Mouse (Mus musculus): ENCODE data around the gene Selp. TPM values are rescaled to one million over a fixed set of nuclear protein-coding genes. Genes with fewer than 3 reads are reported as not detected.

Gene Selp
- total RNA-seq, 2 experiments from 2014 or later, result 0.81 to 1.5 TPM

GRCm38 (mm10) chr1:164117869-164118268 lies 2.8 kb downstream of the Selp start:
- no peak for DNase-seq (ENCODE audit: low spot score in 2 of 2)

GRCm38 (mm10) chr1:164119892-164120776 lies 5.1 kb downstream of the Selp start:
- DNase-seq (ENCODE audit: low spot score in 2 of 2), result no peak

GRCm38 (mm10) chr1:164120777-164121158 lies 5.7 kb downstream of the Selp start:
- DNase-seq (ENCODE audit: low spot score in 2 of 2), result no peak

- DNase-seq (ENCODE audit: low spot score in 2 of 2), result no peak
Observed at GRCm38 (mm10) chr1:164123836-164124235, 8.8 kb downstream of the Selp start.

- no peak for DNase-seq (ENCODE audit: low spot score in 2 of 2)
Observed at GRCm38 (mm10) chr1:164130013-164130412, 14.9 kb downstream of the Selp start.

GRCm38 (mm10) chr1:164132609-164133008 lies 17.5 kb downstream of the Selp start:
- DNase-seq (ENCODE audit: low spot score in 2 of 2), result no peak

GRCm38 (mm10) chr1:164134101-164134500 lies 19.0 kb downstream of the Selp start:
- DNase-seq (ENCODE audit: low spot score in 2 of 2), result no peak

GRCm38 (mm10) chr1:164135360-164135759 lies 20.3 kb downstream of the Selp start:
- DNase-seq (ENCODE audit: low spot score in 2 of 2), result no peak

GRCm38 (mm10) chr1:164135960-164136359 lies 20.9 kb downstream of the Selp start:
- no peak for DNase-seq (ENCODE audit: low spot score in 2 of 2)

GRCm38 (mm10) chr1:164136636-164137035 lies 21.6 kb downstream of the Selp start:
- no peak for DNase-seq (ENCODE audit: low spot score in 2 of 2)

- DNase-seq (ENCODE audit: low spot score in 2 of 2), result peak; percentile 55 to 73
Observed at GRCm38 (mm10) chr1:164138365-164139130, 23.5 kb downstream of the Selp start.

GRCm38 (mm10) chr1:164139464-164139863 lies 24.4 kb downstream of the Selp start:
- DNase-seq (ENCODE audit: low spot score in 2 of 2), result no peak

- no peak for DNase-seq (ENCODE audit: low spot score in 2 of 2)
Observed at GRCm38 (mm10) chr1:164149083-164149482, 34.0 kb downstream of the Selp start.

GRCm38 (mm10) chr1:164151387-164152088 lies 36.5 kb downstream of the Selp start, which contains the start of gene F5:
Gene F5, plus strand, starts transcription at chr1:164151838.
- DNase-seq (ENCODE audit: low spot score in 2 of 2), result no peak

- no peak for DNase-seq (ENCODE audit: low spot score in 2 of 2)
Observed at GRCm38 (mm10) chr1:164152836-164153235, 37.8 kb downstream of the Selp start.

- no peak for DNase-seq (ENCODE audit: low spot score in 2 of 2)
Observed at GRCm38 (mm10) chr1:164154983-164155382, 39.9 kb downstream of the Selp start.

- no peak for DNase-seq (ENCODE audit: low spot score in 2 of 2)
Observed at GRCm38 (mm10) chr1:164158571-164158970, 43.5 kb downstream of the Selp start.

- no peak for DNase-seq (ENCODE audit: low spot score in 2 of 2)
Observed at GRCm38 (mm10) chr1:164159781-164160180, 44.7 kb downstream of the Selp start.

- no peak for DNase-seq (ENCODE audit: low spot score in 2 of 2)
Observed at GRCm38 (mm10) chr1:164162745-164163144, 47.7 kb downstream of the Selp start.

- DNase-seq (ENCODE audit: low spot score in 2 of 2), result no peak
Observed at GRCm38 (mm10) chr1:164168818-164169217, 53.8 kb downstream of the Selp start.

- DNase-seq (ENCODE audit: low spot score in 2 of 2), result no peak
Observed at GRCm38 (mm10) chr1:164170434-164170833, 55.4 kb downstream of the Selp start.

- DNase-seq (ENCODE audit: low spot score in 2 of 2), result no peak
Observed at GRCm38 (mm10) chr1:164173145-164173544, 58.1 kb downstream of the Selp start.
